Mouse (Mus musculus) kidney, adult 9 months (tissue): ENCODE measurements around the gene Pkp4.
A peak's percentile ranks its signal among the peaks of the same experiment; 100 is the strongest.

ENCODE experiments used
- DNase-seq: peaks from one replicate; pipeline ENCODE4 v3.0.0; 2022

The Pkp4 gene

DNA sequence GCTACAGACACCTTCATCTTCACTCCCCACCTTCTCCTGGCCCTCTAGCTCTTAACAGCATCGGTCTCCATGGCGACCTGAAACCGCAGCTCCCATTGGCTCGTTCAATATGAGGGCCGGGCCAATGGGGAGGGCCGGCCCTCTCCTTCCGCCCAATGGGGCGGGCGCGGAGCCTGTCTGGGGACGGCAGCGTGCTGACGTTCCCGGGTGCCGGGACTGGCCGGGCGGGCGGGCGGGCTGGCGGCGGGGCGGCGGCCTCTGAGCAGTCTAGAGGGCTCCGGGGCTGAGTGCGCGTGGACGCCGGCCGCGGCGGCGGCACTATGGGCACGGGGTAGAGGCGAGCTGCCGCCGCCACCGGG lies at the start of gene Pkp4, which contains the start of gene Ccdc148:
TSS of gene Pkp4 (plus strand) at position 246 of the 359 bp plus-strand sequence.
TSS of gene Ccdc148 (minus strand) at position 79 of the 359 bp plus-strand sequence.
- peak; percentile 96 for DNase-seq

DNA sequence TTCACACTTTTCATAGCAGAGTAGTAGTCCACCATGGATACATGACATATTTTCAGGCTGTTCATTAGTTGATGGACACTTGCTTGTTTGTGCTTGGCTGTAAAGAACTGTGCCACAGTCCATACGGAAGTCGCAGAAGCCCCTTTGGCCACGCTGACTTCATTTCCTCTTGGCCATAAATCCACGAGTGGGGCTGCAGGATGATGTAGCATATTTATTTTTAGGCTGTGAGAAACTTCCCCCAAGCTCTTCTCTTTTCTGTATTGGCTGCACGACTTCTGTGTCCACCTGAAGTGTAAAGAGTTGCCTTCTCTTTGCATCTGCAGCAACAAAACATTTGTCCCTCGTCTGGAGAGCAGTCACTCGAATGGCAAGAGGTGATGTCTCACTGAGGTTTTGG lies 31.6 kb upstream of the Pkp4 start:
- DNase-seq: no peak

DNA sequence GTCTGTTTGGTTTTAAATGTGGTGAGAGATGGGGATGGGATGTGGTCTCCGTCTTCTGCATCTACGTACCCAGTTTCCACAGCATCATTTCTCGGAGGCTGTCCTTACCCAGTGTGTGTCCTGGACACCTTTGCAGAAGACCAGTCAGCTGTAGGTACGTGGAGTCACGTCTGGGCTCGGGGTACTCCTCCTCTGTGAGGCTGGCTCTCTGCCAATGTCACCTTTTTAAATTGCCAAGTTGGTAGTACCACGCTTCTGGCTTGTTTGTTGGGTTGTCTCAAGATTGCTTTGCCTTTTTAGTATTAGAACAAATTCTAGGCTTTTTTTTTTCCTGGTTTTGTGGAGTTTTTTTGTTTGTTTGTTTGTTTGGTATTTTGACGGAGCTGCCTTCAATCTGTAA lies 30.8 kb upstream of the Pkp4 start:
- DNase-seq: no peak

DNA sequence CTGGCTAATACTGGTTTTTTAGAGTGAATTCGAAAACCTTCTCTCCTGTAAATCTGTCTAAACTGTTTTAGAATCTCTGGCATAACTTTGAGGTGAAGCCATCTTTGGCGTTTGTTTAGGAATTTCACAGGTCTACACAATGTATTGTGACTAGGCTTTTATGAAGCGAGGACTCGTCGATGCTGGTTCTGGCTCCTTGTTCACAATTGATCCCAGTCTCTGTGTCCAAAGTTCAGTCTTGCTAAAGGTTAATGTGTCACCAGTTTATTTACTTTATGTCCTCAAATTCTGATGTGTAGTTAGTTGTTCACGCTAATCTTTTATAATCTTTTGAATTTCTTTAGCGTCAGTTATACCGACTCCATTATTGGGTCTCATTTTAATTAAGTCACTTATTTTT lies 29.6 kb upstream of the Pkp4 start:
- peak; percentile 79 for DNase-seq

DNA sequence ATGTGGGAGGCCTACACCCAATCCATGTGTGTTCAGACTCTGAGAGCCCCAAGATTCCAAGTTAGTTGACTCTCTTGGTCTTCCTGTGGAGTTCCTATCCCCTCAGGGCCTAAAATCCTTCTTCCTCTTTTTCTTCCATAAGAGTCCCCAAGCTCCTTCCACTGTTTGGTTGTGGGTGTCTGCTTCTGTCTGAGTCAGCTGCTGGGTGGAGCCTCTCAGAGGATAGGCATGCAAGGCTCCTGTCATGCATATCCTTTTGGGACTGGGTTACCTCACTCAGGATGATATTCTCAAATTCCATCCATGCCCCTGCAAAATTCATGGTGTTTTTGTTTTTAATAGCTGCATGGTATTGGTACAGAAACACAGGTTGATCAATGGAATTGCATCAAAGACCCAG lies 5.2 kb upstream of the Pkp4 start:
- no peak for DNase-seq

DNA sequence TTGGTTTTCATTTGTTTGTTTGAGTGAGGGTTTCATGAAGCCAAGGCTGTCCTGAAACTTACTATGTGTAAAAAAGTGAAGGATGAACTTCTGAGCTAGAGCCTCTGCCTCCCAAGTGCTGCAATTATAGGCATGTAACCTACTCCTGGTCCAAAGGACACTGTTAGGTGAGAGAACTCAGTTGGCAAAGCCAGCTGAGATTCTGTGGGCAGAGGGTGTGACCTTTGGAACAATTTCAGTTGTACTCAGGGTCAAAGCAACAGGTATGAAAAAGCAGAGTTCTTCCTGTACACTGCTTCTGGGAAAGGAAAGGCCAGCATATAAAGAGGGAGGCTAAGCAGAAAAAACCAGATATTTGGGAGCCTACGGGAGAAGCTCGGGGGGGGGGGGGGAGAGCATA lies 2.5 kb upstream of the Pkp4 start:
- peak; percentile 93 for DNase-seq

DNA sequence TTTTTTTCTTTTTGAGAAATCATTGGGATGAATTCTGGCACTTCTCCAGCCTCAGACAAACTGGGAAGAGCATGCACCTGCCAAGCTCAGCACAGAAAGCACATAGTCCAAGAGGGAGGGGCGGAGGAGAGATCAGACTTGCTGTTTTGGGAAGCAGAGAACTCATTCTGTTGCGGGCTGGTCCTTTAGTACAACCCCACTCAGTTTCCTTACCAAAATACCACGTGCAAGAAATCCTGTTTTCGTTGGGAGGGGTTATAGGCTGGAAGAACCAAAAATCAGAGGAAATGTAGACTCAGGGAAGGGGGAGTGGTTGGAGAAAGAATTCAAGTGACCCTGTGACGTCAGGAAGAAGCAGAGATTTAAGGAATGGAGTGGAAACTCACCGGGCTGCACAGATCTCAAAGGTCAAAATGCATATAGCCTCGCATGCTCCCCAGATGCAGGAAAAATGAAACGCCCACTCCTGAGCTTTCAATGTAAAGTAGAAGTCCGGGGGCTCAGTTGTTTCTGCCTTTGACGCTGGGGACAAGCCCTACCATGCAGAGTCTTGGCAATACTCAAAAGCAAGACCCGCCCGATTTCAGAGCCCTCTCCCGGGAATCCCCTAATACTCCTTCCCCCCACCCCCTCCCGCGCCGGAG lies 567 bp upstream of the Pkp4 start:
- DNase-seq: peak; percentile 86

DNA sequence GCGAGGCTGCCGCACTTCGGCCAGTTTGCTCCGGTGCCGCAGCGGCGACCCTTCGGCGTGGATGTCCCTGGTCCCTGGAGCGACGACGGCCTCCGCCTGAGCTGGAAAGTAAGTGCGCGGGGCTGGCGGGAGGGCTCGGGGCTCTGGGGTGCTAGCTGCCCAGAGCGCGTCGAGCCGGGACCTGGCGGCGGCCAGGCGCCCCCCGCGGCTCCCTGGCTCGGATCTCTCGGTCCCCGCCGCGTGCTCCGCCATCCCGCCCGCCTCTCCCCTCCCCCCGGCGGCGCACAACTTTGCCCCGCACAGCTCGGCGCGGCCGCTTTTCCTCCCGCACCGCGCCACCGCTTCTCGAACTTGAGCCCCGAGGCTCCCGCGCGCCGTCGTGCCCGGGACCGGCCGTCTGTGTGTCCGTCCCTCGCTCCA lies 381 bp downstream of the Pkp4 start:
- DNase-seq: no peak

DNA sequence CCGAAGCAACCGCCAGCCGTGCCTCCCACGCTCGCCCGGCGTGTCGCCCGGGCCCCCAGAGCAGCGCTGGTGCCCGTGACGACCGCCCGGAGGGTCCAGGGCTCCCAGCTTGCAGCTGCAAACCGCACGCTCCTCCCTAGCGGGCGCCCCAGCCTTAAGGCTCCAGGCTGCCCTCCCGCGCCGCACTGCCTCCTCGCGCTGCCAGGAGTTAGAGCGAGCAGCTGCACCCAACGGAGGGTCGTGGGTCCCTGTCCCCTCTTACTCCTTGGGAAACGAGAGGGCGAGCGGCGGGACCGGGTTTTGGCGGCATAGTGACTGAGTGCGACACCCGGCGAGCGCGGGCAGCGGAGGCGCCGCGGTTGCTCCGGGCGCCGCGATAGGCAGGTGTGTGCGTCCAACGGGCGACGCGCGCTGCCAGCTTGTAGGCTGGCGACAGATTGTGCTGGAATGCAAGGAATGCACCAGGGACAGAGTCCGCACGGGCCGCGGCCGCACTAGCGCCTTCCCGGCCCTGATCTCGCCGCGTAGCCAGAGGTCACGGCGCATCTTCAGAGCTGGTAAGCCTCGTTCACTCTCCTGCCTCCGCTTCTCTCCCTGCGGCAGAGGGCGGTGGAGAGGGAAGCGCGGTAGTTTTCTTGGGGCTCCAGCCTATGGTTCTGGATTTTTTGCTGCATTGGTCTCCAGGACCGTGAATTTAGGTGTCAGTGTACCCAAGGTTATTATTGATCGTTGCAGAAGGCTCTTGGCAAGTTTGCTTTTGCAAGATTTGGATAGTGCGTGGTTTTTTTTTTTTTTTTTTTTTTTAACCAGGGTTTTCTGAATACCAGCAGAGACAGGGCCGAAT lies 1.0 kb downstream of the Pkp4 start:
- DNase-seq: peak; percentile 86

DNA sequence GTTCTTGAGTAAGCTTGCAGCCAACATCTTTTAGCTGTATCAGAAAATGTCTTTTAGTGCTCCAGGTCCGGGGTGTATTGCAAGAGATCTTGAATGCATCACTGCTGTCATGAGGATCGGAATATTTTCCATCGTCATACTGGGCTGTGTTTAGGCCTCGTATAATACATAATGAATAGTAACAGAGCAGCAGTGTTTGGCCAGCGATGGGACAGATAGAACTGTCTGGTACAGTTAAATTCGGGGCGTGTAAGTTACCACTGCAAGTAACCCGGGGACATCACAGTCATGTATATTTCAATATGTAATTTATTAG lies 1.6 kb downstream of the Pkp4 start:
- no peak for DNase-seq

DNA sequence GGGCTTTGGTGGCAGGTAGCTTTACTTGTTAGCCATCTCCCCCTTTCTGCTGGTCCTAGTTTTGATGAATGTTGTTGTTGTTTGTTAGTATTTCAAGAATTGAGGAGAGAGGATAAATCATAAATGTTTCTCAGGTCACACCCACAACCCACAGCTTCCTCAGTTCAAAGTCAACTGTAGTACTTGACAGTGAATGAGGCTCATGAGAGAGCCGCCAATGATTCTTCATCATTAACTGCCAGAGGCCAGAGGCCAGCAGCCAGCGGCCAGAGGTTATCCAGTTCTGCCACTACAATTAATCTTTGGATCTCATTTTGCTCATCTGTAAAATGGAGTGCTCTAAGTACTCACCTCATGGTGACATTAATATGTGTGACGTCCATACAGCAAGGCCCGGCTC lies 6.3 kb downstream of the Pkp4 start:
- DNase-seq: peak; percentile 85

DNA sequence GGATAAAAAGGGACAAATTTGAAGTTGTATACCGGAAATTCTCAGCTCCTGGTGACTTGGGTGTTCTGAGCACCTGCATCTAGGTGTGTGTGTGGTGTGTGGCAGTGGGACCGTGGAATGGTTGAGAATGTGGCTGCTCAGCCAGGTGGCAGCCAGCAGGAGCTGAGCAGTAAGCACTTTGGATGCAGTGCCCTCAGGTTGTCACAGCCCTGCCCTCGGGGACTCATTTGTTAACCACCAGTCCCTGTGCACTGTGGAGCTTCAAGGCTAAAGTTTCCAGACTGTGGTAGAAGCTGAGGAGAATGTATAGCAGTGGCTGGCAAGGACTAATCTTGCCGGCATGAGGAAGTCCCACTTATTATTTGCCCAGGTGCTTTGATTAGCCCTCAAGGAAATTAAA lies 7.2 kb downstream of the Pkp4 start:
- peak; percentile 35 for DNase-seq

DNA sequence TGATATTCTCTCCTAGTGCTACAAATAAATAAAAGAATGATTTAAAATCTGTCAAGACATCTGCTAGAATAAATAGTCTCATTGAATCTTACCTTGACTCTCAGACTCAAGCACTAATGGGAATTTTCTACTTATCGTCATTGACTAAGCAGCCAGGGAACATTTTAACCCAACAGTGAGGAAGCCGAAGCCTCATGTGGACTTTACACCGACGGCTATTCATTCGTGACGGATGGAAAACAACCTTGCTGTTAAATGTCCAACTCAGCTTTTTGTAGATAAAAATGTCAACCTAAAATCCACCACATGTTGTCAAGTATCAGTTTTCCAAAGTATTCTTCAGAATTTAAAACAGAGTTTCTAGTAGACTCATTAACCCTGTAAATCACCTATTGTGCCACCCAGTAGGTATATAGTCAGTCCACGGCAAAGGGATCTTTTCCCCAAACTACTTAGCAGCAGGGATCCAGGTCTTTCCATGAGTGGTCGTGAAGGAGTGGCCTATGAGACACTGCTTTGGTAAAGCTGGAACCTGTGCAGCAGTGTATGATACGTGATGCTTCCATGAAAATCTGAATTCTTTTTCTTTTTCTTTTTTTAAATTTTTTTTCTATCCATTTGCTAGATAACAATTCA lies 9.0 kb downstream of the Pkp4 start:
- peak; percentile 86 for DNase-seq

DNA sequence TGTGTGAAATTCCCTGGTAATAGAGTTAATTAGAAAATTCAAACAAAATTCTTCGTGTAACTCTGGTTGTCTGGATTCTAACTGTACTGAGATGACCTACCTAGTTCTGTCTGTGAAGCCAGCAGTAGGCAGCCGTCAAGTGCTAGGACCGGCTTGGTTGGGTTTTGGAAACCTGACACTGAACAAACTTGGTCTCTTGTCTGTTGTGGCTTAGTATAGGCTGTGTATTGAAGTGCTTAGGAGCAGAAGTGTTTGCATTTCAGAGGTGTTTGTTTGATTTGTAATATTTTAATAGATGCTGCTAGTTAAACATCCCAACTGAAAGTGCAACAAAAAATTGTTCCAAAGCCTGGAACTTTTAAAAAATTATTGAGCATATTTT lies 9.5 kb downstream of the Pkp4 start:
- no peak for DNase-seq

DNA sequence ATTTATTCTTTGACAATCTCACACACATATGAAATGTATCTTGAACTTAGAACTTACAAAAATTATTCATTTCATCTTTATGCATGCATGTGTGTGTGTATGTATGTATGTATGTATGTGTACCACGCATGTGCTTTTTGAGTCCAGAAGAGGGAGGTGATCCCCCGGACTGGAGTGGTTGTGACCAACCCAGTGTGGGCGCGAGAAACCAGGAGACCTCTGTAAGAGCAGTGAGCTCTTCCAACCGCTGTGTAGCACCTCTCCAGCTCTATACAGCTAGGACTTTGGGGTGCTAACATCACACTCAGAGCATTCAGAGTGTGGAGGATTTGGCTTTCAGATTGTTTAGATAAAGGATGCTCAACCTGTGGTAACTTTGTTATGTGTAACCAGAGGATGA lies 9.9 kb downstream of the Pkp4 start:
- DNase-seq: no peak

DNA sequence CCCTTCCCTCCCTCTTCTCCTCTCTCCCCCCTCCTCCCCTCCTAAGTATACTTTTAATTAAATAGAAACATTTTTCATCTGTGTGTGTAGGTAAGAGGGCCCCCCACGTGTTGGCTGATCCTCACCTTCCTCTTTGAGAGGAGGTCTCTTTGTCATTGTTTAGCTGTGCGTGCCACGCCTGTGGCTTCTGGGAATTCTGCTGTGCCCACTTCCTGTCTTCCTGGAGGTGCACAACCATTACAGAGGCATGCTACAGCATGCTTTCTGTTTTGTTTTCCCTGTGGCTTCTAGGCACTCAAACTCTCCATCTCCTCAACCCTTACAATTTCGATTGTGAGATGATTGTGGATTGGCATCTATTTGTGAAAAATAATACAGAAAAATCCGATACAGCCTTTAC lies 10.9 kb downstream of the Pkp4 start:
- no peak for DNase-seq

DNA sequence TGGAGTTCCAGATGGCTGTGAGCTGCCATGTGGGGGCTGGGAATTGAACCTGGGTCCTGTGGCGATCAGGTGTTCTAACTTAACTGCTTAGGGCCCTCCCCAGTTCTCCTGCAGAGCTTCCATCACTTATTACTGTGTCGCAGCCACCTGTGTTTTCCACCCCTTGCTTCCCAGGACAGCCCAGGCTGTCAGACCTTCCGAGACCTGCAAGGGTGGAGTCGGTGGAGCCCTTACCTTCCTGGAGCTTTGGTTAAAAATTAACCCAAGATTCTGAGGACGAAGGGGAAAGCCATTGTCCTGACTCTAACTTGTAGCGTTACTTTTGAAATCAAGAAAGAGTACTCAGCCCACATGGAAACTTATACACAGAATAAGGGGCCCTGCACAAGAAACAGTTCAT lies 15.3 kb downstream of the Pkp4 start:
- peak; percentile 77 for DNase-seq

DNA sequence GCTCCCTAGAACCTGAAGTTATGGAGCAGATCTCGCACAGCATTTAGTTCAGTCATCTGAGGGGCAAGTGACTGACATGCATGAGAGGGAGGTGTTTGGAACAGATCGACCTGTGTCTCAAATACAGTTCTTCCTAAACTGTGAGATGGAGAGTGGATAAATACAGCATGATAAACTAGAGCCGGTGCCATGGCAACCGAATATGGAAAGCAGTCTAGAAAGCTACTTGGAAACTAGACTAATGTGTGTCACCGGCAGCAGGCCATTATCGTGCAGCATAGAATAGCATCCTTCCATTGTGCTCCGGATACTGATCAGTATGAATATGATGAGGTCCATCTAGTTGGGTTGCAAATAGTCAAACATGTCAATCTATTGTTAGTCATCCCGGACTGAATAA lies 17.5 kb downstream of the Pkp4 start:
- DNase-seq: no peak

DNA sequence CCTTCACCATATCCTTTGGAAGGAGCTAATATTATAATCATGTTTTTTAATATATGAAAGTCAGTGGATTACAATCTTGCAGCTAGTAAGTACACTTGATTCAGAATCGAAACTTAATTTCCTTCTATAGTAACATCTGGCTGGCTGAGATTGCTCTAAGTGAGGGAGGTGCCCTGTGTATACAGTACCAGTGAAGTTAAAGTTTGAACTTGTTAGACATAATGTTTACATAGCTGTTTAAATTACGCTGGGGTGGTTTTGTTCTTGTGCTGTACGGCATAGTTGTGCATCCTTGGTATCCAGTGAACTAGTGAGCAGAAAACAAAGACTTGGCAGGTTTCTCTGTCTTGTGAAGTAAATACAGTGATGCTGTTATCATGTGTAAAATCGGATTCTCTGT lies 18.3 kb downstream of the Pkp4 start:
- no peak for DNase-seq

DNA sequence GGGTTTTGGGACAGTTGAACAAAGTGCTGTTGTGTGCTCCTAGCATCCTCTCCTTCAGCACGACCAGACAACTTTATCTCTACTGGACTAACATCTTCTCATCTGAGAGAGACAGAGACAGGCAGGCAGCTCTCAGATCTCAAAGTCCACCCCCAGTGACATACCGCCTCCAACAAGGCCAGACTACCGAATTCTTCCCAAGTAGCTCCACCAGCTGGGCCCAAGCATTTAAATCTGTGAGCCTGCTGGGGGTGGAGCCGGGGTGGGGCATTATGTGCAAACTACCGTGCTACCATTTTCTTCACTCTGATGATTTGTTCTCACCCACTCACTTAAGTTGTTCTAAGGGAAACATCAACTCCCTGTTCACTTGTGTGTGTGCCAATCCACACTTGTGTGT lies 18.8 kb downstream of the Pkp4 start:
- peak; percentile 43 for DNase-seq

DNA sequence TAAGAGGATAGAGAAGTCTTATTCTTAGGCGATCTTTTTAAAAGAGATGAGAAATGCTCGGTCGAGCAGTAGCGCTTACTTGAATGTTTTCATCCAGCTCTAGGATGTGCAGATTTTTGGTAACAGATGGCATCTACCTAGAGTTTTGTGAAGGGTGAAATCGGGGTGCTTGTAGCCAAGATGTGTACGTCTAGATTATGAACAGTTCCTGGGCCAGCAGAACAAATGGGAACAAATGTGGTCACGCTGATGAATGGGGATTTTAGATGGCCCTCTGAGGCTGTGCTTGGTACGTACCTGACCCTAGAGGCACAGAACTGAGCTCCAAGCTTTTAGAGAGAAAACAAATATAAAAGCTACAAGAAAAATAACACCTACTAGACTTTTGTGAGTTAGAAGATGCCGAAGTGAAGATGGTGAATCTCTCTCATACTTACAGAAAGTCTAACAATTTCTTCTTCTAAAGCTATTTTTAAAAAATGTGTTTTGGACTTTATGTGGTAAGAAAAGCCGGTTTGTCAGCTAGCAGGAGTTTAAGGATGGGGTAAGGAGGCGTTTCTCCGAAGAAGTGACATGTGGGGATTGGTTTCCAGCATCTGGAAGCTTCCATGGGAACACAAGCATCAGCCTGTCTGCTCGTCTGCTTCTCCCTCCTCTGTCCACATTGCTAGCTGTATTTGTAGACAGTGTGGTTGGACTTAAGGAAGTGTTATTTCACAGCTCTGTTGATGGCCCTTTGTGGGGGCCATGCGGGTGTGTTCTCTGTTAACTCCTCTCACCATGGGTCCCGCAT lies 20.9 kb downstream of the Pkp4 start:
- no peak for DNase-seq

DNA sequence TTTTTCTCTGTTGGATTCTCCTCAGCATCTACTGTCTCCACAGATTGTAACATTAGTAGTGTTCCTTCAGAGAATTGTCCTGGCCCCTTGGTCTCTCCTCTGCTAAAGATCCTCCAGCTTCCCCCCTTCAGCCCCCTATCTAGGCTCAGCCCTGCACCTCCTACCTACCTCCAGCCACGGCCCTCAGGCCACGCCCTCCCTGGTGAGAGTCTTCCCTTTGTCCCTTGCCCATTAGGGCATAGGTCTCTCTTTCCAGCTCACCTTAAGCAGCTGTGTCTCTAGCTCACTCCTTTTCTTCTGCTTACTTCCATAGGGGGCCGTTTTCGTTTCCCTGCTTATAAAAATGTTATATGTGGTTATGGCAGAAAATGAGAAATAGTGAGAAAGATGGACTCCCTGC lies 22.9 kb downstream of the Pkp4 start:
- peak; percentile 55 for DNase-seq
